Mouse (Mus musculus) layer of hippocampus, postnatal 25 days (tissue): ENCODE results near the gene Spon1. TPM values are rescaled to one million over a fixed set of nuclear protein-coding genes. Genes with fewer than 3 reads are reported as not detected.

ENCODE experiments used
- DNase-seq, 2 experiments: peaks; one replicate each; pipeline ENCODE4 v3.0.0; 2022; ENCODE audit warnings: mixed read lengths in 2 of 2, low spot score in 1 of 2; ENCODE audit errors: extremely low spot score in 1 of 2
- total RNA-seq, 2 experiments: library from RNA; stranded (reverse); gene quantifications; 2 replicates each; pipeline ENCODE4 v1.2.3; 2021

The Spon1 gene
- total RNA-seq, 2 experiments from 2014 or later, result 65.9 to 70.7 TPM

- DNase-seq, result no peak
These were observed 135.7 kb downstream of the Spon1 start for GRCm38 (mm10) chr7:113901511-113901910.

GRCm38 (mm10) chr7:113901941-113902515, 136.2 kb downstream of the Spon1 start:
- DNase-seq, result no peak

- DNase-seq, result no peak
These were observed 137.5 kb downstream of the Spon1 start for GRCm38 (mm10) chr7:113903127-113903827.

- DNase-seq, result no peak
These were observed 138.1 kb downstream of the Spon1 start for GRCm38 (mm10) chr7:113903939-113904338.

- no peak for DNase-seq
These were observed 138.6 kb downstream of the Spon1 start for GRCm38 (mm10) chr7:113904348-113904895.

GRCm38 (mm10) chr7:113909161-113909825, 143.5 kb downstream of the Spon1 start:
- peak in 1 of 2 experiments; percentile 33 for DNase-seq

GRCm38 (mm10) chr7:113910856-113911255, 145.1 kb downstream of the Spon1 start:
- DNase-seq, result no peak

GRCm38 (mm10) chr7:113915936-113916335, 150.1 kb downstream of the Spon1 start:
- DNase-seq, result no peak

GRCm38 (mm10) chr7:113918916-113919315, 153.1 kb downstream of the Spon1 start:
- no peak for DNase-seq

GRCm38 (mm10) chr7:113919505-113919904, 153.7 kb downstream of the Spon1 start:
- no peak for DNase-seq

GRCm38 (mm10) chr7:113920056-113920455, 154.3 kb downstream of the Spon1 start:
- no peak for DNase-seq

- peak in 1 of 2 experiments; percentile 19 for DNase-seq
These were observed 158.8 kb downstream of the Spon1 start for GRCm38 (mm10) chr7:113924561-113924960.

- no peak for DNase-seq
These were observed 185.1 kb downstream of the Spon1 start for GRCm38 (mm10) chr7:113950888-113951287.

- no peak for DNase-seq
These were observed 189.6 kb downstream of the Spon1 start for GRCm38 (mm10) chr7:113955431-113955830.

- no peak for DNase-seq
These were observed 195.2 kb downstream of the Spon1 start for GRCm38 (mm10) chr7:113960841-113961499.

- peak in 1 of 2 experiments; percentile 27 for DNase-seq
These were observed 195.7 kb downstream of the Spon1 start for GRCm38 (mm10) chr7:113961500-113961895.

GRCm38 (mm10) chr7:113962078-113962477, 196.3 kb downstream of the Spon1 start:
- no peak for DNase-seq

GRCm38 (mm10) chr7:113963766-113964165, 198.0 kb downstream of the Spon1 start:
- no peak for DNase-seq

- no peak for DNase-seq
These were observed 199.8 kb downstream of the Spon1 start for GRCm38 (mm10) chr7:113965625-113966024.

GRCm38 (mm10) chr7:113969182-113969581, 203.4 kb downstream of the Spon1 start:
- DNase-seq, result no peak

- no peak for DNase-seq
These were observed 206.7 kb downstream of the Spon1 start for GRCm38 (mm10) chr7:113972536-113972935.
